Mouse (Mus musculus): Measurements from ENCODE around the gene Mcf2. TPM values are rescaled to one million over a fixed set of nuclear protein-coding genes. Genes with fewer than 3 reads are reported as not detected.

The Mcf2 gene
- not detected for polyA plus RNA-seq (2012; fragmentation: generic; extraction: Trizol)

GRCm38 (mm10) chrX:60178744-60179458, at the start of gene Mcf2:
Gene Mcf2, minus strand, starts transcription at chrX:60179089.

Other genes starting within 250 kb of the Mcf2 start
- not detected for gene F9, start 179.6 kb downstream of the Mcf2 start, polyA plus RNA-seq (2012; fragmentation: generic; extraction: Trizol)

Measured in C3H10T1/2 (cell line).